Mouse (Mus musculus): ENCODE measurements around the gene Mrpl33.

GRCm38 (mm10) chr5:31682305-31682704, 85.6 kb downstream of the Mrpl33 start:
- TF ChIP-seq CTCF (IDR thresholded peaks at IDR 0.05; ENCODE audit: extremely low read depth, insufficient read depth, low read length) (no peak), POLR2A (IDR thresholded peaks at IDR 0.05; ENCODE audit: extremely low read depth, insufficient read depth, low read length) (no peak)

Data from cortical plate, adult 2 months (tissue).